Mouse (Mus musculus) hindbrain, embryonic 13.5 days (tissue): ENCODE data around the gene Itpkc. TPM values are rescaled to one million over a fixed set of nuclear protein-coding genes. Genes with fewer than 3 reads are reported as not detected.
"Not testable (repeated sequence)": the region's sequence is repeated elsewhere in the genome, so short reads cannot be mapped to it uniquely, and the experiment has no call there.

Source experiments
- ATAC-seq: fragments of 200-750 bp; cut with Nextera tagmentation; 2 replicates; pipeline ENCODE4 v1.8.0; 2017; ENCODE audit warnings: moderate TSS enrichment; ENCODE audit not compliant: low FRiP score
- H3K27ac ChIP-seq: fragments of 300-500 bp; sonication (generic); 2 replicates; pipeline ENCODE4 v1.5.1; 2015; ENCODE audit warnings: inconsistent platforms, mild to moderate bottlenecking, moderate library complexity
- H3K27me3 ChIP-seq: fragments of 300-500 bp; sonication (generic); 2 replicates; pipeline ENCODE4 v1.6.1; 2015; ENCODE audit warnings: mild to moderate bottlenecking, inconsistent platforms
- H3K36me3 ChIP-seq: fragments of 300-500 bp; sonication (generic); 2 replicates; pipeline ENCODE4 v1.6.1; 2015; ENCODE audit warnings: mild to moderate bottlenecking, inconsistent platforms
- H3K4me1 ChIP-seq: fragments of 300-500 bp; sonication (generic); replicated peaks from 2 replicates; pipeline ENCODE4 v1.6.1; 2015; ENCODE audit warnings: inconsistent platforms
- H3K4me2 ChIP-seq: fragments of 300-500 bp; sonication (generic); 2 replicates; pipeline ENCODE4 v1.6.1; 2015; ENCODE audit warnings: inconsistent platforms, mild to moderate bottlenecking, moderate library complexity
- H3K4me3 ChIP-seq: fragments of 300-500 bp; sonication (generic); 2 replicates; pipeline ENCODE4 v1.5.1; 2015; ENCODE audit warnings: mild to moderate bottlenecking, inconsistent platforms
- H3K9ac ChIP-seq: fragments of 300-500 bp; sonication (generic); 2 replicates; pipeline ENCODE4 v1.6.1; 2015; ENCODE audit warnings: mild to moderate bottlenecking, inconsistent platforms
- H3K9me3 ChIP-seq: fragments of 300-500 bp; sonication (generic); 2 replicates; pipeline ENCODE4 v1.6.1; 2016; ENCODE audit warnings: inconsistent platforms
- WGBS: fragments of 180-500 bp; shearing (Covaris S2); methylation state at CpG from one replicate; pipeline ENCODE4 v1.1.7; 2015; 5-methylcytosine and 5-hydroxymethylcytosine counted together
- polyA plus RNA-seq: library from polyadenylated mRNA; unstranded; fragments of >200 nt; fragmentation: Nextera tagmentation; extraction: Ambion mirVana; gene quantifications from 2 replicates; pipeline ENCODE4 v1.2.1, GENCODE M21; 2015

Gene Itpkc
- polyA plus RNA-seq, 1 experiment from 2014 or later: 6.5 TPM

DNA sequence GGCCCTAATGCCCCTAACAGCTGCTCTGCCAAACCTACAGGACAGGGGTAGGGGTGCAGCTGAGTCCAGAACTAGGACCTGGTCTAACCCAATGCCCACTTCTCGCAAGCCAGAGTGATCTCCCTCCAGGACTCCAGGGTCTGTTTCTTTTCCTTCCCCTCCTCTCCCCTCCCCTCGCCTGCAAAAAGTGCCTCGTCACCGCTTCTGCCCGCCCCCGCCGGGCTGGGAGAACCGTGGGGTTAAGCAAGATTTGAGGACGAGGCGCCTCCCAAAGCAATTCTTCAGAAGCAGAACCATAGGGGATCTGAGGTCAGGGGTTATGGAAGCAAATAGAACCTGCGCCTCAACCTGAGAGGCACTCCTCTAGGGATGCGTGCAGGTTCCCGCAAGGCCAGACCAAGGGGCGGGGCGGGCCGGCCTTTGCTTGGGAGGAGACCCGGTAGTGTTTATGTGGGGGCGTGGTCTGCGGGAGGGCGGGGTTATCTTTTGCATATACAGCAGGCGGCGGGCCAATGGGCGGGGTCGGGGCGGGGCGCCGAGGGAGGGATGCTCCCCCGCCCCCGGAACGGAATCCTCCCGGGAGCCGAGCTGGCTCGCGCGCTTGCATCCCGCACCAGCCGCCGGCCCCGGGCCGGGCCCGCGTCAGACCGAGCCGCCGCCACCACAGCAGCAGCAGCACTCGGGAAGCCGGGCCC is 29.9 kb upstream of the Itpkc start, which contains the start of gene Numbl:
TSS of gene Numbl (plus strand) at position 229 of the 695 bp plus-strand sequence.
- ATAC-seq: peak; percentile 77
- Histone ChIP-seq H3K27me3 (no peaks in the 10 kb centered on the region), H3K9me3 (no peaks in the 10 kb centered on the region), H3K4me2 (peak within 1 kb of the TSS; percentile 76), H3K4me3 (peak within 1 kb of the TSS; percentile 62), H3K9ac (peak within 1 kb of the TSS; percentile 91), H3K4me1 (peaks cover 48% of the 10 kb centered on the region), H3K36me3 (peaks cover 30% of the 10 kb centered on the region), H3K27ac (peak within 1 kb of the TSS; percentile 96)
- WGBS: under 1% methylated on average over 47 of the region's 47 CpGs

GRCm38 (mm10) chr7:27257852-27258204 is 29.4 kb upstream of the Itpkc start:
- peak overlapping the region; percentile 51; the same call in 1 of the 2 replicates for H3K9ac ChIP-seq
- WGBS: 0% methylated on average over 5 of the region's 6 CpGs
- no peaks in the 10 kb centered on the region for H3K27me3 ChIP-seq
- H3K4me2 ChIP-seq: peak overlapping the region; percentile 76
- H3K36me3 ChIP-seq: peaks cover 30% of the 10 kb centered on the region
- peak overlapping the region; percentile 96 for H3K27ac ChIP-seq
- H3K4me1 ChIP-seq: peaks cover 48% of the 10 kb centered on the region
- ATAC-seq: peak; percentile 8; the same call in 1 of the 2 replicates
- no peaks in the 10 kb centered on the region for H3K9me3 ChIP-seq
- peak overlapping the region; percentile 62 for H3K4me3 ChIP-seq

- Histone ChIP-seq H3K9me3 (no peaks in the 10 kb centered on the region), H3K27me3 (no peaks in the 10 kb centered on the region), H3K9ac (peak overlapping the region; percentile 51; the same call in 1 of the 2 replicates), H3K4me1 (peaks cover 48% of the 10 kb centered on the region), H3K36me3 (peaks cover 30% of the 10 kb centered on the region), H3K4me2 (peak overlapping the region; percentile 76), H3K4me3 (peak overlapping the region; percentile 62; the same call in 1 of the 2 replicates), H3K27ac (peak overlapping the region; percentile 96)
- 7% methylated on average over 27 of the region's 27 CpGs for WGBS
- peak; percentile 23 for ATAC-seq
These were observed 28.8 kb upstream of the Itpkc start for GRCm38 (mm10) chr7:27257046-27257851.

- H3K9ac ChIP-seq: no peak overlapping the region
- peaks cover 38% of the 10 kb centered on the region for H3K36me3 ChIP-seq
- WGBS: 67% methylated on average over 3 of the region's 3 CpGs
- H3K9me3 ChIP-seq: no peaks in the 10 kb centered on the region
- H3K4me3 ChIP-seq: no peak overlapping the region
- no peaks in the 10 kb centered on the region for H3K27me3 ChIP-seq
- H3K4me1 ChIP-seq: peaks cover 32% of the 10 kb centered on the region
- 0 out of 2 replicates have a peak overlapping the region, but pooled peaks have one; percentile 96 for H3K27ac ChIP-seq
- H3K4me2 ChIP-seq: no peak overlapping the region
- no peak for ATAC-seq
These were observed 27.3 kb upstream of the Itpkc start for GRCm38 (mm10) chr7:27255721-27256120.

GRCm38 (mm10) chr7:27251946-27252345 is 23.5 kb upstream of the Itpkc start:
- H3K9me3 ChIP-seq: no peaks in the 10 kb centered on the region
- H3K4me3 ChIP-seq: no peak overlapping the region
- peaks cover 54% of the 10 kb centered on the region for H3K36me3 ChIP-seq
- no peak for ATAC-seq
- no peak overlapping the region for H3K4me2 ChIP-seq
- H3K27ac ChIP-seq: no peak overlapping the region
- 92% methylated on average over 6 of the region's 6 CpGs for WGBS
- H3K9ac ChIP-seq: no peak overlapping the region
- no peaks in the 10 kb centered on the region for H3K27me3 ChIP-seq
- peaks cover 7% of the 10 kb centered on the region; the same call in 1 of the 2 replicates for H3K4me1 ChIP-seq

GRCm38 (mm10) chr7:27249928-27250327 is 21.5 kb upstream of the Itpkc start:
- Histone ChIP-seq H3K9ac (no peak overlapping the region), H3K4me2 (no peak overlapping the region), H3K27me3 (no peaks in the 10 kb centered on the region), H3K4me3 (no peak overlapping the region), H3K36me3 (peaks cover 72% of the 10 kb centered on the region), H3K9me3 (no peaks in the 10 kb centered on the region), H3K27ac (no peak overlapping the region), H3K4me1 (no peaks in the 10 kb centered on the region)
- ATAC-seq: no peak
- 83% methylated on average over 5 of the region's 5 CpGs for WGBS

- H3K4me3 ChIP-seq: no peak overlapping the region
- no peak for ATAC-seq
- H3K36me3 ChIP-seq: peaks cover 69% of the 10 kb centered on the region
- no peak overlapping the region for H3K4me2 ChIP-seq
- no peak overlapping the region for H3K9ac ChIP-seq
- no peaks in the 10 kb centered on the region for H3K27me3 ChIP-seq
- H3K9me3 ChIP-seq: no peaks in the 10 kb centered on the region
- no peak overlapping the region for H3K27ac ChIP-seq
- H3K4me1 ChIP-seq: no peaks in the 10 kb centered on the region
- WGBS: 90% methylated on average over 2 of the region's 2 CpGs
These were observed 20.7 kb upstream of the Itpkc start for GRCm38 (mm10) chr7:27249146-27249545.

- WGBS: 88% methylated on average over 2 of the region's 2 CpGs
- peaks cover 79% of the 10 kb centered on the region for H3K36me3 ChIP-seq
These were observed 15.6 kb upstream of the Itpkc start for GRCm38 (mm10) chr7:27244088-27244487.

GRCm38 (mm10) chr7:27243211-27243610 is 14.8 kb upstream of the Itpkc start:
- 67% methylated on average over 8 of the region's 8 CpGs for WGBS
- Histone ChIP-seq H3K4me3 (no peak overlapping the region), H3K4me1 (no peaks in the 10 kb centered on the region), H3K9me3 (no peaks in the 10 kb centered on the region), H3K9ac (no peak overlapping the region), H3K36me3 (peaks cover 87% of the 10 kb centered on the region), H3K4me2 (no peak overlapping the region), H3K27ac (no peak overlapping the region), H3K27me3 (no peaks in the 10 kb centered on the region)
- ATAC-seq: no peak

More at GRCm38 (mm10) chr7:27244088-27244487, 15.6 kb upstream of the Itpkc start:
- H3K4me1 ChIP-seq, ATAC-seq, H3K27ac ChIP-seq, H3K4me3 ChIP-seq, H3K9me3 ChIP-seq, H3K4me2 ChIP-seq, H3K27me3 ChIP-seq, H3K9ac ChIP-seq: not testable (repeated sequence)

DNA sequence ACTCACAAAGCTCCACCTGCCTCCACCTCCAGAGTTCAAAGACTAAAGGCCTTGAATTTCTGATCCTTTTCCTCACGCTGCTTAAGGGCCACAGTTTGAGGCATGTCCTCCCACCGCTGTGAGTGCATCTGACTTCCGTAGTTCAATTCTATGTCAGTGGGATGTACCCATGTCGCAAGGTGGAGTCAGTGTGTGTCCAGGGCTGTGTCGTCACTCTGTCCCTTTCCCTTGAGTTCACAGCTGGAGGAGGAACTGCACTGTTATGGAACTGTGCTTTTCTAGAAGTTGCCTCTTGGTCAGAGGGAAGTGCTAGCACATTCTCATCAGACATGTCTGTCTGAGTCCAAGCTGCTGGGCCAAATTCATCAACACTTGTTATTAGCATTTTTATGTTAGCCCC is 10.1 kb upstream of the Itpkc start:
- H3K36me3 ChIP-seq: peaks cover 62% of the 10 kb centered on the region
- WGBS: 85% methylated on average over 5 of the region's 5 CpGs
- H3K9me3 ChIP-seq: no peaks in the 10 kb centered on the region
- H3K4me1 ChIP-seq: peaks cover 9% of the 10 kb centered on the region
- H3K4me2 ChIP-seq: no peak overlapping the region
- H3K9ac ChIP-seq: no peak overlapping the region
- no peak overlapping the region for H3K27ac ChIP-seq
- no peak for ATAC-seq
- no peak overlapping the region for H3K4me3 ChIP-seq
- no peaks in the 10 kb centered on the region for H3K27me3 ChIP-seq

- H3K4me2 ChIP-seq: no peak overlapping the region
- H3K27ac ChIP-seq: no peak overlapping the region
- H3K27me3 ChIP-seq: no peaks in the 10 kb centered on the region
- no peak overlapping the region for H3K9ac ChIP-seq
- 88% methylated on average over 2 of the region's 2 CpGs for WGBS
- H3K9me3 ChIP-seq: no peaks in the 10 kb centered on the region
- ATAC-seq: no peak
- no peak overlapping the region for H3K4me3 ChIP-seq
- H3K4me1 ChIP-seq: peaks cover 15% of the 10 kb centered on the region
- H3K36me3 ChIP-seq: peaks cover 52% of the 10 kb centered on the region
These were observed 9.1 kb upstream of the Itpkc start for GRCm38 (mm10) chr7:27237527-27237926.

DNA sequence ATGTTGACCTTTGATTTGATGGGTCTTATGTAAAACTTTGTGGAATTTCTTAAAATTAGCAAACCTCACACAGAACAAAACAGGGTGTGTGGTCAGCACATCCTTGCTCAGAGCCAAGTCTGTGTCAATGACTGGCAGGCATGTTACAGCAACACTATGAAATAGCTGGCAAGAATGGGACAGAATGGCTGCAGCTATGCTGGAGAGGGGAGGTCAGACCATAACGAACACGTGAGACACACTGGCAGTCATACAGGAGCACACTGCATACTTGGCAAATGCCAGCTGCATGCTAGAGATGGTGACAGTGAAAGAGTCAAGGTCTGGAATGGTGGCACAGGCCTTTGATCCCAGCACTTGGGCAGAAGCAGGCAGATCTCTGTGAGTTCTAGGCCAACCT is 7.3 kb upstream of the Itpkc start:
- Histone ChIP-seq H3K4me2 (no peak overlapping the region), H3K4me3 (no peak overlapping the region), H3K27ac (no peak overlapping the region), H3K4me1 (peaks cover 23% of the 10 kb centered on the region), H3K27me3 (no peaks in the 10 kb centered on the region), H3K9me3 (no peaks in the 10 kb centered on the region), H3K36me3 (peaks cover 34% of the 10 kb centered on the region), H3K9ac (no peak overlapping the region)
- no peak for ATAC-seq
- 91% methylated on average over 2 of the region's 2 CpGs for WGBS
